Mouse (Mus musculus): ENCODE results near the gene 2310011J03Rik. TPM values are rescaled to one million over a fixed set of nuclear protein-coding genes. Genes with fewer than 3 reads are reported as not detected.

The 2310011J03Rik gene
- polyA plus RNA-seq, 2 experiments = 45.1 to 46.1 TPM

GRCm38 (mm10) chr10:80304862-80305261 is 15.5 kb downstream of the 2310011J03Rik start:
- 0 out of 2 replicates have a peak overlapping the region, but pooled peaks have one; percentile 2 for H3K4me2 ChIP-seq (replicated peaks; ENCODE audit: low read depth, low read length, severe bottlenecking)
- H3K9ac ChIP-seq (ENCODE audit: low read depth, low read length, severe bottlenecking) = no peak overlapping the region
- DNase-seq (ENCODE audit: low spot score) (no peak), ATAC-seq (ENCODE audit: low FRiP score, low read depth) (no peak)
- WGBS = 13% methylated on average over 25 of the region's 25 CpGs
- H3K27ac ChIP-seq (replicated peaks; ENCODE audit: low read depth, low read length) = no peak overlapping the region
- no peaks in the 10 kb centered on the region for H3K9me3 ChIP-seq (ENCODE audit: control insufficient read depth, low read length)
- H3K27me3 ChIP-seq (ENCODE audit: control insufficient read depth, insufficient read depth, low read length) = peaks cover 49% of the 10 kb centered on the region
- no peaks in the 10 kb centered on the region for H3K36me3 ChIP-seq (ENCODE audit: control insufficient read depth, insufficient read depth, low read length)
- TF ChIP-seq POLR2A (IDR thresholded peaks at IDR 0.05; ENCODE audit: borderline replicate concordance, extremely low read depth, insufficient read depth, insufficient read length) = no peak
- H3K4me3 ChIP-seq (replicated peaks; ENCODE audit: low read length) = no peak overlapping the region
- no peaks in the 10 kb centered on the region for H3K4me1 ChIP-seq (ENCODE audit: control insufficient read depth, insufficient read depth, low read length)

- ATAC-seq (ENCODE audit: low FRiP score, low read depth) = no peak
- 0 out of 2 replicates have a peak overlapping the region, but pooled peaks have one; percentile 2 for H3K4me2 ChIP-seq (replicated peaks; ENCODE audit: low read depth, low read length, severe bottlenecking)
- H3K9me3 ChIP-seq (ENCODE audit: control insufficient read depth, low read length) = no peaks in the 10 kb centered on the region
- no peak overlapping the region for H3K27ac ChIP-seq (replicated peaks; ENCODE audit: low read depth, low read length)
- no peak for TF ChIP-seq POLR2A (IDR thresholded peaks at IDR 0.05; ENCODE audit: borderline replicate concordance, extremely low read depth, insufficient read depth, insufficient read length)
- H3K36me3 ChIP-seq (ENCODE audit: control insufficient read depth, insufficient read depth, low read length) = no peaks in the 10 kb centered on the region
- no peaks in the 10 kb centered on the region for H3K4me1 ChIP-seq (ENCODE audit: control insufficient read depth, insufficient read depth, low read length)
- H3K27me3 ChIP-seq (ENCODE audit: control insufficient read depth, insufficient read depth, low read length) = peaks cover 53% of the 10 kb centered on the region
- no peak overlapping the region for H3K9ac ChIP-seq (ENCODE audit: low read depth, low read length, severe bottlenecking)
- H3K4me3 ChIP-seq (replicated peaks; ENCODE audit: low read length) = no peak overlapping the region
- no peak for DNase-seq (ENCODE audit: low spot score)
- 18% methylated on average over 12 of the region's 12 CpGs for WGBS
These were observed 15.9 kb downstream of the 2310011J03Rik start for GRCm38 (mm10) chr10:80304458-80304857.

GRCm38 (mm10) chr10:80302471-80302881 is 17.9 kb downstream of the 2310011J03Rik start:
- Histone ChIP-seq H3K36me3 (ENCODE audit: control insufficient read depth, insufficient read depth, low read length) (no peaks in the 10 kb centered on the region), H3K27me3 (ENCODE audit: control insufficient read depth, insufficient read depth, low read length) (peaks cover 67% of the 10 kb centered on the region), H3K27ac (replicated peaks; ENCODE audit: low read depth, low read length) (no peak overlapping the region), H3K4me1 (ENCODE audit: control insufficient read depth, insufficient read depth, low read length) (no peaks in the 10 kb centered on the region), H3K9me3 (ENCODE audit: control insufficient read depth, low read length) (no peaks in the 10 kb centered on the region), H3K4me2 (replicated peaks; ENCODE audit: low read depth, low read length, severe bottlenecking) (no peak overlapping the region; the same call in 1 of the 2 replicates), H3K9ac (ENCODE audit: low read depth, low read length, severe bottlenecking) (no peak overlapping the region), H3K4me3 (replicated peaks; ENCODE audit: low read length) (no peak overlapping the region)
- 9% methylated on average over 9 of the region's 9 CpGs for WGBS
- TF ChIP-seq POLR2A (IDR thresholded peaks at IDR 0.05; ENCODE audit: borderline replicate concordance, extremely low read depth, insufficient read depth, insufficient read length) = no peak
- no peak for DNase-seq (ENCODE audit: low spot score)
- ATAC-seq (ENCODE audit: low FRiP score, low read depth) = no peak

GRCm38 (mm10) chr10:80302082-80302355 is 18.3 kb downstream of the 2310011J03Rik start:
- Histone ChIP-seq H3K27me3 (ENCODE audit: control insufficient read depth, insufficient read depth, low read length) (peaks cover 67% of the 10 kb centered on the region), H3K9me3 (ENCODE audit: control insufficient read depth, low read length) (no peaks in the 10 kb centered on the region), H3K9ac (ENCODE audit: low read depth, low read length, severe bottlenecking) (no peak overlapping the region), H3K27ac (replicated peaks; ENCODE audit: low read depth, low read length) (no peak overlapping the region), H3K36me3 (ENCODE audit: control insufficient read depth, insufficient read depth, low read length) (no peaks in the 10 kb centered on the region), H3K4me1 (ENCODE audit: control insufficient read depth, insufficient read depth, low read length) (no peaks in the 10 kb centered on the region), H3K4me2 (replicated peaks; ENCODE audit: low read depth, low read length, severe bottlenecking) (no peak overlapping the region; the same call in 1 of the 2 replicates), H3K4me3 (replicated peaks; ENCODE audit: low read length) (no peak overlapping the region)
- ATAC-seq (ENCODE audit: low FRiP score, low read depth) (no peak), DNase-seq (ENCODE audit: low spot score) (no peak)
- TF ChIP-seq POLR2A (IDR thresholded peaks at IDR 0.05; ENCODE audit: borderline replicate concordance, extremely low read depth, insufficient read depth, insufficient read length) = no peak
- 44% methylated on average over 5 of the region's 5 CpGs for WGBS

GRCm38 (mm10) chr10:80301256-80302081 is 18.9 kb downstream of the 2310011J03Rik start:
- Histone ChIP-seq H3K27ac (replicated peaks; ENCODE audit: low read depth, low read length) (no peak overlapping the region), H3K9me3 (ENCODE audit: control insufficient read depth, low read length) (no peaks in the 10 kb centered on the region), H3K36me3 (ENCODE audit: control insufficient read depth, insufficient read depth, low read length) (no peaks in the 10 kb centered on the region), H3K9ac (ENCODE audit: low read depth, low read length, severe bottlenecking) (no peak overlapping the region), H3K4me2 (replicated peaks; ENCODE audit: low read depth, low read length, severe bottlenecking) (no peak overlapping the region), H3K4me1 (ENCODE audit: control insufficient read depth, insufficient read depth, low read length) (peaks cover 4% of the 10 kb centered on the region), H3K27me3 (ENCODE audit: control insufficient read depth, insufficient read depth, low read length) (peaks cover 67% of the 10 kb centered on the region), H3K4me3 (replicated peaks; ENCODE audit: low read length) (no peak overlapping the region)
- DNase-seq (ENCODE audit: low spot score) (no peak), ATAC-seq (ENCODE audit: low FRiP score, low read depth) (no peak)
- WGBS = 67% methylated on average over 8 of the region's 10 CpGs
- TF ChIP-seq POLR2A (IDR thresholded peaks at IDR 0.05; ENCODE audit: borderline replicate concordance, extremely low read depth, insufficient read depth, insufficient read length) = no peak

Data from limb, embryonic 14.5 days (tissue).